Mouse (Mus musculus) C2C12 (cell line): ENCODE measurements around the gene Ttyh1.

Source experiments
- CEBPB ChIP-seq: IDR thresholded peaks from one replicate; pipeline ENCODE4 v1.6.1; 2011; ENCODE audit warnings: low read depth, mild to moderate bottlenecking, control low read depth, moderate library complexity
- CTCF ChIP-seq: IDR thresholded peaks from one replicate; pipeline ENCODE4 v1.5.1; 2011; ENCODE audit not compliant: control insufficient read depth, insufficient read depth, insufficient read length
- MYOD1 ChIP-seq: IDR thresholded peaks from one replicate; pipeline ENCODE4 v1.6.1; 2011; ENCODE audit warnings: low read depth; ENCODE audit not compliant: control insufficient read depth, insufficient read length

DNA sequence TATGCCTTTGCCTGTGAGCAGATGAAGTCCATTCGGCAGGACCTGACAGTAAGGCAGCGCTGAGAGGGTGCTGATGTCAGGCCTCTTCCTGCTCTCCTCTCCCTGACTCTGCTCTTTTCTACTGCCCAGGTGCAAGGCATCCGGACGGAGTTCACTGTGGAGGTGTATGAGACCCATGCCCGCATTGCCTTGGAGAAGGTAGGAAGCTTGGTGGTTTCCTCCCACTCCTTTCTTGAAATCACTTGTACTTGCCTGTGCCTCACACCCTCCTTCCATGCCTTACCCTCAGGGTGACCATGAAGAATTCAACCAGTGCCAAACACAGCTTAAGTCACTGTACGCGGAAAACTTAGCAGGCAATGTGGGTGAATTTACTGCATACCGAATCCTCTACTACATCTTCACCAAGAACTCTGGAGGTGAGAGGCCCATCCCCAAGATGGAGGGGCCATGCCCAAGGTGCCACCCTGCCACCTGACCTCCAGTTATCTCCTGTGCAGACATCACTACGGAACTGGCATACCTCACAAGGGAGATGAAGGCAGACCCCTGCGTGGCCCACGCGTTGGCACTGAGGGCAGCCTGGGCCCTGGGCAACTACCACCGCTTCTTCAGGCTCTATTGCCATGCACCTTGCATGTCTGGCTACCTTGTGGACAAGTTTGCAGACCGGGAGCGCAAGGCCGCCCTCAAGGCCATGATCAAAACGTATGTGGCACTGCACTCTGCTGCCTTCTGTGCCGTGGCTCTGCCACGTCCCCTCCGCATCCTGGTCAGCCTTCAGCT lies 25.8 kb downstream of the Ttyh1 start:
- TF ChIP-seq CTCF (no peak), MYOD1 (no peak), CEBPB (no peak)
